Mouse (Mus musculus) thymus, adult 2 months (tissue): ENCODE data around the gene Atn1.

Experiments used
- CTCF ChIP-seq: fragments of 200-500 bp; IDR thresholded peaks from 2 replicates; pipeline ENCODE4 v1.5.1; 2012; ENCODE audit warnings: mild to moderate bottlenecking, control low read depth, low read length, moderate library complexity, borderline replicate concordance; ENCODE audit not compliant: control insufficient read depth, poor library complexity, insufficient read depth; ENCODE audit errors: extremely low read depth
- POLR2A ChIP-seq: fragments of 200-500 bp; IDR thresholded peaks from 2 replicates; pipeline ENCODE4 v1.6.1; 2012; ENCODE audit warnings: mild to moderate bottlenecking, low read length, control low read depth, moderate library complexity; ENCODE audit not compliant: control insufficient read depth, poor library complexity, insufficient read depth; ENCODE audit errors: extremely low read depth

DNA sequence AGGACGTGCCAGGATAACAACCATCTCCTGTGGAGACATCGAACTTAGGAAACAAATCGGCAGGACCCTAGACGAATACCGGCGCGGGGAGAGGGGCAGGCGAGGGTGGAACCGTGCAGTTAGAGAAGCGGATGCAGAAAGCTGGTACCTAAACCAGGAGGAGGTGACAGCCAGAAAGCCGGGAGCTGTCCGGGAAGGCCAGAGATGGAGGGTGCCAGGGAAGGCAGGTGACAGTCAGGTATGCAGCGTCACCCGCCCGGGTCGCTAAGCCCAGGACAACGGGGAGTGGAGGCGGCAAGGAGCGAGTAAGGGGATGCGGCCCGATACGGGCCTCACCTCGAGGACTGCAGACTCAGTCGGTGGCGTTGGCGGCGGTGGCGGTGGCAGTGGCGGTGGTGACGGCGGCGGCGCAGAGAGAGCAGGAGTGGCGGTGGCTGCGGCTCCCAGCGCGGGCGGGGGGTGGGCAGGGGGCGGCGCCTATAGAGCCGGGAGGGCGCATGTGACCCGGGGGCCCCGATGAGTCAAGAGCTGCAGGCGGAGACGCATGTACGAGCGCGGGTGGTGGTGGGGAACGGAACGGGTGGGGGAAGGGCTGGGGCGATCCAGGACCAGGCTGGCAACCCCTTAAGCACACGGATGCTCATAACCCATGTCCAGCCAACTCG is 12.9 kb upstream of the Atn1 start, which contains the start of gene Eno2:
- TF ChIP-seq POLR2A (no peak), CTCF (0 out of 2 replicates have a peak, but pooled peaks have one; percentile 10)
